Mouse (Mus musculus) gastrocnemius, adult 8-10 months (tissue): ENCODE measurements around the gene Uqcr10. TPM values are rescaled to one million over a fixed set of nuclear protein-coding genes. Genes with fewer than 3 reads are reported as not detected.

Experiments used
- DNase-seq, 2 experiments: peaks; one replicate each; pipeline ENCODE4 v3.0.0; 2022; ENCODE audit warnings: low spot score in 2 of 2
- total RNA-seq, 4 experiments: library from RNA; stranded (reverse); gene quantifications; 2 replicates each; pipeline ENCODE4 v1.2.4; 2022

Gene Uqcr10
- 1,000 to 10,000 TPM in 1 of 4 experiments, 100 to 1,000 TPM in 3; 882 to 1,031 (median 959) TPM for total RNA-seq

- peak; percentile 80 to 88 for DNase-seq
These were observed at the start of gene Uqcr10, which contains the start of gene Zmat5 for GRCm38 (mm10) chr11:4704072-4704964. Gene Uqcr10 (minus strand): TSS chr11:4704342. Gene Zmat5 (plus strand): TSS chr11:4704678.

GRCm38 (mm10) chr11:4752836-4753235 is 48.7 kb upstream of the Uqcr10 start:
- no peak for DNase-seq

DNA sequence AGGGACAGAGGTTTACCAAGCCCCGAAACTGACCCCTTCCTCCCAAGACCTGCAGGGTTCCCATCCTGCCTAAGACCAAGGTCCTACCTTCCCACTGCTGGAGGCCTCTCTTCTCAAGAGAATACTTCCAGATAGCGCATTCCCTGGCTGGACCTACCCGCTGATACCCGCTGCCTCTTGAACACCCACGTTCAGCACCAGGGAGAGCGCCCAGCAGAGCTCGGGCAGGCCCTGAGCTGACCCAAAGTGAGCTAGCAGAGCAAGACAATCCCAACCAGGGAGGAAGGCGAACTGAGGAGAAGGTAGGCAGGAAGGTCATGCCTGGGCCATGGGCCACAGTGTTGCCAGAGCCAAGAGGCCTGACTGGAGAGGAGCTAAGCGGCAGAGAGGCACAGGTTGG is 46.1 kb upstream of the Uqcr10 start:
- DNase-seq, result peak in 1 of 2 experiments; percentile 19

- DNase-seq, result no peak
These were observed 43.1 kb upstream of the Uqcr10 start for GRCm38 (mm10) chr11:4747285-4747684.

- no peak for DNase-seq
These were observed 42.6 kb upstream of the Uqcr10 start, which contains the start of gene Cabp7 for GRCm38 (mm10) chr11:4746733-4747132. Gene Cabp7 (minus strand): TSS chr11:4746778.

- no peak for DNase-seq
These were observed 41.8 kb upstream of the Uqcr10 start for GRCm38 (mm10) chr11:4745969-4746368.

GRCm38 (mm10) chr11:4744691-4745090 is 40.5 kb upstream of the Uqcr10 start:
- DNase-seq, result no peak

GRCm38 (mm10) chr11:4740785-4741184 is 36.6 kb upstream of the Uqcr10 start:
- DNase-seq, result no peak

DNA sequence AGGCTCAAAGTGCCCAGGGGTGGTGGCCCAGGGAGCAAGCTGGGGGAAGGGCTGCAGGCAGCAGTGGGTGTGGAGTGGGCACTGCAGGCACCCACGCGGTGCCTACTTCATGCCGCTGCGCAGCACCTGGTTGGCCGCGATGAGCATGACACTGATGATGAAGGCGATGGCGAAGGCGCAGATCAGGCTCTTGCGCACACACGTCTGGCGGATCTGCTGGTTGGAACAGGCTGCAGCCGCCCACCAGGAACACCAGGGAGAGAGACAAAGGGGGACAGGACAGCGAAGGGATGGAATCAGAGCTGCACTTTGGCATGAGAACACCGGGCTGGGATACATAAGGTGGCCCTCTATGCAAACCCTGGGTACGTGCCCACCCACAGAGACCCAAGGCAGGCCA is 34.6 kb upstream of the Uqcr10 start:
- DNase-seq, result no peak

DNA sequence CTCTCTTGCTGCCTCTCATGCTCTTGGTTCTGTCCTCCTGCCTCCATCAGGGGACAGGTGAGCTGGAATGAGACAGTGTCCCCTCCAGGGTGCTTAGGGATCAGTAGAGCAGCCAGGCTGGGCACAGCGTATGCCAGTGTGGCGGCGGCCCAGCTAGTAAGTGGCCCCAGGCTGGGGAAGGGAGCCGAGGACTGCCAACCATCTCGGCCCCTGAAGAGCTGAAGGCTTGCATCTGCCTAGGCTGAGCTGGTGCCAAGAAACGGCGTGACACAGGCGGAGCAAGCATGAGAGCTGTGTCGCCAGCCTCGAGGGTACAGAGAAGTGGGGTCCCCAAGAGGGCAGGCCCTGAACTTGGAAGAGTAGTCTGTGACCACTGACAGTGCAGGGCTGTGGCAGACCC is 33.5 kb upstream of the Uqcr10 start:
- no peak for DNase-seq

- DNase-seq, result no peak
These were observed 32.2 kb upstream of the Uqcr10 start for GRCm38 (mm10) chr11:4736355-4736754.

DNA sequence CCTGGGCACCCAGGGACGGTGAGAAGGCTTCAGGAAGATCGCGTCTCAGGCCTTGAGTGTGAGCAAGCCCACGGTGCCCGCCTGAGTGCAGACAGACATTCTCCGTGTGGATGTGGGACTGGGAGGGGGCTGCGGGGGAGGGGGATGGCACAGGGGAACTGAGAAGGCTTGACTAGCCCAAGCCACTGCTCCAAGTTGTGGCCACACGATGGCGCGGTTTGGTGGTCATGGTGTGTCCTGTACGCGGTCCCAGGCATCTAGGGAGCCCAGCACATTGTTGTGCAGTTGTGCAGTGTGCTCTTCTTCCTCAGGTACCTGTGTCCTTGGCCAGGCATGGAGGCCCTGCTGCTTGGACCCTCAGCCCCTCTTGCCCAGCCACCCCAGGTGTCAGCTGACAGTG is 30.0 kb upstream of the Uqcr10 start:
- DNase-seq, result no peak

GRCm38 (mm10) chr11:4731781-4732180 is 27.6 kb upstream of the Uqcr10 start:
- no peak for DNase-seq

DNA sequence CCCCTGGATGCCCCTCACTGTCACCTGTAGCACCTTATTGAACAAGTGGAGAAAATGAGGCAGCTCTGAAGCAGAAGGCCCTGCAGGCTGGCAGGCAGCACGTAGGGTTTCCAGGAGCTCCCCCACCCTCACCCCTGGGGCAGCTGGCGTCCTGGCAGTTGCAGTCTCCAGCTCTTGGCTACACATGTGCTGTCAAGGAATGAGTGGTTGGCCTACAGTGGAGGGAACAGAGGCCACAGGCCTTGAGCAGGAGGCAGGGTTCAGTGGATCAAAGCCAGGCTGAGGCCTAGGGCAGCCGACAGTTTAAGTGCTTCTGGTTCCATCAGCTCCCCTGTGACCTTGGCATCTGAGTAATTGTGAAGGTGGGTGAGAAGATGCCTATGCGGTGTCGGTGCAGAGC is 26.8 kb upstream of the Uqcr10 start:
- no peak for DNase-seq

GRCm38 (mm10) chr11:4730096-4730495 is 26.0 kb upstream of the Uqcr10 start:
- DNase-seq, result no peak

- no peak for DNase-seq
These were observed 25.5 kb upstream of the Uqcr10 start for GRCm38 (mm10) chr11:4729603-4730002.

DNA sequence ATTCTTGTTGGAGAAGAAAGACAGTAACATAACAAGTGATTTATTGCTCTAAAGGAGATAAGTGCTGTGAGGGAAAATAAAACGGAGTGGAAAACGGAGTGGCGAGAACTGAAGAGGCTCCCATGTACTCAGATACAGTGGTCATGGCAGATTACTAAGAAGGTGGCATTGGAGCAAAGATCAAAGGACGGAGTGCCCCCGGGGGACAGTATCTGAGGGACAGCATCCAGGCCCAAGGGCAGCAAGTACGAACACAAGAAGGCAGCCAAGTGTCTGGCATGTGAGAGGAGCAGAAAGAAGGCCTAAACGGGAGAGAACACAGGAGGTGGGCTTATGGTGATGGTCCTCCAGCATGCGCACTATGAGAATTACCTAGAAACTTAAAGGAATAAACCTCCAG is 17.6 kb upstream of the Uqcr10 start:
- no peak for DNase-seq

DNA sequence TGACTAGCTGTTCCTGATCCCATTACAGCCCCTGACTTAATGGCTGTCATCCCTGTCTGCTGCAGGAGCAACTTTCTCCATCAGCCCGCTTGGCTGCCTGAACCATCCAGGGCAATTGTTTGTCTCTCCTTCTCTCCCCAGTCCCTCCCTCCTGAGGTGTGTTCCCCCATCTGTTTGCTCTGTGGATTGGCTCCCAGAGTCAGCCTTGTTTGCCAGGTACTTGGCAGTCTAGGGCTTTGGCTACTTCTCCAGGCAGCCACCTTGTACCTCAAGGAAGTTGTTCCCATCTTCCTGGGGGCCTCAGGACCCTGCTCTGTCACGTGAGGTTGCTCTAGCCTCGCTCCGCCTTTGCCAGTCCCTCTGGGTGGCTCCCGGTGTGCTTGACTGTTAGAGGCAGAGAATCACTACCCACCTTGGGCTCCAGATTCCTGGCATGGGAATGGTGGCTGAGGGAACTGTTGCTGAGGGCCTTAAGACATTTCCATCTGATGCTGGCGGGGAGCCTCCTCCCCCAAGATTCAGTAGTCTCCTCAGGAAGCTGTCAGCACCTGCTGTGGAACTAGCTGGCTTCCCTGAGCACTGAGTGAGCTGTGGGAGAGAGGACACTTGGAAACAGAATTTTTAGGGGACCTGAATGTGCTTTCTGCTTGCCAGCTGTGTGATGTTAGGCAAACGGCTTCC is 16.9 kb upstream of the Uqcr10 start:
- no peak for DNase-seq

- DNase-seq, result no peak
These were observed 16.3 kb upstream of the Uqcr10 start for GRCm38 (mm10) chr11:4720393-4720792.

GRCm38 (mm10) chr11:4719961-4720360 is 15.8 kb upstream of the Uqcr10 start:
- no peak for DNase-seq

GRCm38 (mm10) chr11:4718548-4718947 is 14.4 kb upstream of the Uqcr10 start:
- no peak for DNase-seq

GRCm38 (mm10) chr11:4716530-4717236 is 12.5 kb upstream of the Uqcr10 start:
- no peak for DNase-seq
